Mouse (Mus musculus): ENCODE data around the gene Sgms1.

Sgms1 gene

DNA sequence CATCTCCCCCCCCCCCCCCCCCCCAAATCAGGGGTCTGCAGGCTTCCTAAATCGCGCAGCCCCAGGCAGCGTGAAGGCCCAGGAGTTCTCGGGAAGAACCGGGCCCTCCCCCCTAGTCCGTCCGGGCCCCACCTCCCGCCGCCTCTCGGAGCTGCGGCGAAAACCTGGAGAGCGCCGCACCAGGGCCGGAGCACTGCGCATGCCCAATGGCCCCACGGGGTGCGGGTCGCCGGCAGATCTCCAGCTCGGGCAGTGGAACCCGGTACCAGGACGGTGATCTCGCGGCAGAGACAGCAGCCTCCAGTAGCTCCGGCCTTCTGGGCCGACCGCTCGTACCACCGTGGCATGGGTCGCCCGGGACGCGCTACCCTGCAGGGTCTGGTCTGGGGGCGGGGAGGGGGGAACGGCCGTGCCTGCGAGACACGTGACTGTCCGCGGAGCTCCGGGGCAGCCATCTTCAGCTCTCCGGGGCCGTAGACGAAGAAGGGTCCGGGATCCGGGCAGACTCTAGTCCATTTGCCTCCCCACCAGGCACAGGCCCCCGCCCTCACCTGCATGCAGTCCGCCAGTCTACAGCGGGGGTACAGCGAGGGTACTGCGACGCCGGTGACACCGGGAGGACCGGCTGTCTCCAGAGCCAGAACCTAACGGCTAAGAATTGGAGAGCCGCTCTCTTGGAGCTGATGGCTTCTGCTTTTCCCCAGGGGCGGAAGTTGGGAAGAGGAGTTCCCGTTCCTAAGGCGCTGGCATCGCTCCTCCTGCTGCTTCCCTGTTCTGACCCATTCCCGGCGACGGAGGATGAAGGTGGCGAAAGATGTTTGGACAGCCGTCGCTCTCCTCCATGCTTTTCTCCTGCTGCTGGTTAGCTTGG is at the start of gene Sgms1:
Gene Sgms1, minus strand, starts transcription at position 714 of the 871 bp plus-strand sequence.
- DNase-seq, result peak; percentile 96 to 97

DNA sequence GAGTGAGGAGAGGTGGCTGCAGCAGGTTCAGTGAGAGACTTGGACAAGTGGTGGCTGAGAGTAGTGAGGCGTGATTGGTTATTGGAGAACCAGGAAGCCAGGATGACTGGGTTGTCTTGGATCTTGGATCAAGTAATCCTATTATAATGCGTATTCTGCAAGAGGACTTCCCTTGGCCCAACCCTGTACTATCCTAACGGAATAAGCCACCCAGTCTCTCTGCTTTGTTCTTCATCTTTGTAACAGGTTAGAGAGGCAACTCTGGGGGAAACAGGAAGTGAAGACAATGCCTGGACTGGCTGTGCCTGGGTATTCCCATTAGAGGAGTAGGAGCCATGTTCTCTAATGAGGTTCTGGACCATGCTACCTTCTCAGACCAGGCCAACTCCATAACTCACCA is 36.3 kb upstream of the Sgms1 start:
- no peak for DNase-seq

DNA sequence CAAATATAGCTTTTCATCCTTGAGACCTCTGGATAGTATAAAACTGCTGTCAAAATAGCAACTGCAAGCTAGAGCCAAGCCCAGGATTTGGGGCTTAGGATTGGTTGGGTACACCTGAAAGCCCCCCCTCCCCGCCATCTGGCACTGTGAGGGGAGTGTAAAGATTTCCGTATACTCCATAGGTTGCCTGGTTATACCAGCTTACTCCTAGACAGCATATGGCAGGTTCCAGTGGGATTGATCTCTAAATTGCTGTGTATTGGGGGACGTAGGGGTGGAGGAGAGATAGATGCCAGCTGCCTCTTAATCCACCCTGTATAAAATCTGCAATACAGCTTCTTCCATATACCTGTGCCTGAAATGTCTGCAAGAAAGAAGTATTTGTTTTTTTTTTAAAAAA is 35.2 kb upstream of the Sgms1 start:
- no peak for DNase-seq

DNA sequence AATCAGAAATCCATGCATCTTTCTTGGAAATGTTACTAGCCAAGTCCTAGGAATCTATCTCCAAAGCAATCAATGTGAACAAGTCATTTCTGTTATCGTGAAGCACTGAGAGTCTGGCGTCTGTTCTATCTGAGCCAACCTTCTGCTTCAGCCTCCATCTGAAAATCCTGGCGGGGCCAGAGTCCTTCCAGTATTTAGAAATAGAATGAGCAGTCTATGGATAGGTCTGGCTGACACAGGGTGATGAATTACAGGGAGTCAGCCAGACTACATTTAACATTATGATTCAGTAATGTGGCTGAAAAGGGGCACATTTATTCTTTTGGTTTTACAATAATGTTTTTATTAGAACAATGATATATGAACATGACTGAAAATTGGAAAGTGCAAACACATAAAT is 29.6 kb upstream of the Sgms1 start:
- no peak for DNase-seq

DNA sequence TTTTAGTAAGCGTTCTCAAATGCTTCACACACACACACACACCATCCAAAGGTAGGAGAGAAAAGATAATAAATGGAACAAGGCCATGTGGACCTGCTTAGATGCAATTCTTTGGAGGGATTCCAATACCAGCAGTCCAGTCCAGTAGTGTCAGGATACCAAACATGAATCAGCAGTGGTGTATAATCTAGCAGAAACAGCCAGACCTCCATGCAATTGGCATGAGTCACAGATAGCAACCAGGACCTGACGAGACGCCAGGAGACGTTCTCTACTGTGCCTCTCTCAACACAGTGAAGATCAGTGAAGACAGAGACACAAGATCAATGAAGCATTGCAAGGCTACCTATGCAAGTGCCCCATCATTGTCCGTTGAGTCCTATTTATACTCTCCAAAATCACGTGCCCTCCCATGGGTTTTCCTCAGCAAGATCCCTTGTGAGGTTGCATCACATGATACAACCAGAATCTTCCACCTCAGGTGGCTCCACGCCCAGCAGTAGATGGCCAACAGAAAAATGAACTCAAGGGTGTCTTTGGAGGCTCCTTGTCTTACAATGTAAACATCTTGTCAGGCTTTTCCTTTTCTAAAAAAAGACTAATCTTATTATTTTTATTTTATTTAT is 27.3 kb upstream of the Sgms1 start:
- no peak for DNase-seq

DNA sequence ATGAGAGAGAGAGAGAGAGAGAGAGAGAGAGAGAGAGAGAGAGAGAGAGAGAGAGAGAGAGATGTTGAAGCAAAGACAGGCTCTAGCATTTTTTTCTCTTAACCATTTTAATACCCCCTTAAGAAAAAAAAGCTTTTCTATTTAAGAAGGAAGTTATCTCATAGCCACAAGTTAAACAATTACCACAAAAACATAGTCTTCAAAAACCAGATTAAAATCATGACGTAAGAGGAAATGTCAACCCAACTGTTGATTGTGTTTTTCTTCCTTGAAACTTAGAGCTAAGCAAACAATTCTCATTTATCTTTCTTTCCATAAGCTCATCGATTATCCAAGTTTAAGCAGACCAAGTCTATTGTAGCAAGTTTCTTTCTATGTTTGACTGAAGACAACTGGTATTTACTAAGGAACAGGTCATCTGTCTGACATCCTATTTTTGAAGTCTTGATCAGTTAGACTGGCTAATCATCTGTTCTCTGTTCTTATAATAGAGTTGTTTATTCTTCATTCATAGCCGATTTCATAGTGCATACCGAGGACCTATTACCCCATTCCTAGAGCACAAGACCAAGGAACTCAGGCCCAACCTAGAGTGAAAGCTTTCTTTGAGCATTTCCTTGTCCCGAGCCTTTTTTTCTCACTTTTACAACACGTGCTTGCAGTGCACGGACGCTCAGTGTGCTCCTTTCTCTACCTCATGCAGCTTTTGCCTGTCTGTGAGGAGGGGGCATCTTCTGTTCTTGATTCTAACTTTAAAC is 20.3 kb upstream of the Sgms1 start:
- no peak for DNase-seq

DNA sequence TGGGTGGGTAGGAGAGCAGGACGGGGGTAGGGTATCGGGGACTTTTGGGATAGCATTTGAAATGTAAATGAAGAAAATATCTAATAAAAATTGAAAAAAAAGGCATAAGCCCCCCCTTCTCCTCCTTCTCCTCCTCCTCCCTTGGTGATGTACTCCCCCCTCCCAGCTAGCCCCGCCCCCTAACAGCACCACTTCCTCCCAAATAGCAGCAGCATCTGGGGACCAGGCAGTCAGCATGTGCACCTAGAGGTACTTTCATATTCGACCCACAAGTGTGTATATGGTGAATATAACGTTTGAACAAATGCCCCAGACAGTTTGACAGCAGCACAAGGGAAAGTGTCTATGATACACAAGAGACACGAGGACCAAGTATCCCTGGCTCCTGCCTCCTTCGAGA is 17.2 kb upstream of the Sgms1 start:
- no peak for DNase-seq

DNA sequence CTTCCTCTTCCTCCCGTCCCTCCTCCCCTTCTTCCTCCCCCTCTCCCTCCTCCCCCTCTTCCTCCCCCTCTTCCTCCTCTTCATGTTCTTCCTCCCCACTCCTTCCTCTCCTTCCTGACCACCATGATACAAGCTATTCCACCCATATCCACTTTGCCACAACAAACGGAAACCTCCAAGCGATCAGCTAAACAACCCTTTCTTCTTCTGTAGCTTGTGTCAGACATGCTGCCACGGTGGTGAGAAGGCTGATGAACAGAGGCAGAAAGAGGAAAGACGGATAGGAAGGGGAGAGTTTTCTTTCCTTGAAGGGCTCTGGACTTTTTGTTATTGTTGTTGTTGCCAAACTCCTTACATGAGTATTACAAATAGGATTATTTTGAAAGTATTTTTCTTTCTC is 14.9 kb upstream of the Sgms1 start:
- no peak for DNase-seq

DNA sequence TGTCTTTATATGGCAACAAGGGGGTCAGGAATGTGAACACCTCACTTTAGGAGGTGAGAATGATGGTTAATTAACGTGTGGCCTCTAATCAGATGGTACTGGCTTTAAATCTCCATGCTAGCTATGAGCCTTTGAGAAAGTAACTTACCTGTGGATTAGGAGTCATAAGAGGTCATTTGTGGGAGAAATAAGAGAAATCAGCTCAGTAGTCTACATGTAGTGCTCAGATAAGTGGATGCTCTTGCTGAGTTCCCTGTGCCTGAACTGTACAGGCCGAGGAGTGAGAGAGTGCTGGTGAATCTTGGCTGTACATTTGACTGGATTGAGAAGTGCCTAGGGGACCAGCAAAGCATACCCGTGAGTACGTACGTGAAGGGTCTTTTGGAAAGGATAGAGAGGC is 14.3 kb upstream of the Sgms1 start:
- no peak for DNase-seq

DNA sequence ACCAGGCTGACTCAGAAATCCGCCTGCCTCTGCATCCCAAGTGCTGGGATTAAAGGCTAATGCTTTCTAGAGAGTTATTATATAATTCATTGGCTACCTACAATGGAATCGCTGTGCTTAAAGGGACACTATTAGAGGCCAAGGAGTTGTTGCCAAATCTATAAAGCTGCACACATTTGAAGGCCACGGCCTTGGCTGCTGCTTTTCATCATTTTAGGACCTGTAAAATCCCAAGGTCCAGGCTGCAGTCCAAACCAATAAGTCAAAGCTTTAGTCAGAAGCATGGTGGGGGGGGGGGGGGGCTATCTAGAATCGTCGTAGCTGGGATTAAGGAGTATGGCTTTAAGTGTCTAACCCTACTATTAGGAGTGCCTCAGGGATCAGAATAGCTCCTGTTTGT is 9.0 kb upstream of the Sgms1 start:
- no peak for DNase-seq

DNA sequence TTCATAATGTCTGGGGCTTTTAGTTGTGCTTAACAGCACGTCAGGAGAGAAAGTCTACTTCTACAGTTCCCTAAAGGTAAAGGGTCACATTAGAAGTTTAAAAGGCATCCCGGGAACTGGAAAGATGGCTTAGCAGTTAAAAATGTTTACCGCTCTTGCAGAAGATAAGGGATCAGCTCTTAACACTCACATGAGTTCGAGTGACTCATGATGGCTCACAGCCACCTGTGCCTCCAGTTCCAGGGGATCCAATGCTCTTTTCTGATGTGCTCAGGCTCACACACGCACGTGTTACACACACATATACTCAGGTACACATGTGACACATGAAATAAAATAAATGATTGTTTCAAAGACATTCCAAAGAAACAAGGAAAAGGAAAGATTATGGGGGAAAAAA is 6.8 kb upstream of the Sgms1 start:
- no peak for DNase-seq

DNA sequence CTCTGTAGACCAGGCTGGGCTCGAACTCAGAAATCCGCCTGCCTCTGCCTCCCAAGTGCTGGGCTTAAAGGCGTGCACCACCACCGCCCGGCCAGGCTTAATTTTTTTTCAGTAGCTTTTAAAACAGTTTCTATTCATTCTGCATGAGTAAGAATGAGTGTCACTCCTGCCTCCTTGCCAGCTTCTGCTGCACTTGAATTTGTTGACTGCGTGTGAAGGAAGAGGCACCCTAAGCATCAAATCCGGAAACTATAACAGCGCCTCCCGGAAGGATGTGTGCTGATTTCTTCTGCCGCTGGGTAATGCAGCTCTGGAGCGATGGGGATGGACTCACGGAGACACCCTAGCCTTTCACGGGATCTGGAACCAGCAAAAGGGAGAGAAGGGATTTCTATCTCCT is 5.3 kb upstream of the Sgms1 start:
- DNase-seq, result no peak

DNA sequence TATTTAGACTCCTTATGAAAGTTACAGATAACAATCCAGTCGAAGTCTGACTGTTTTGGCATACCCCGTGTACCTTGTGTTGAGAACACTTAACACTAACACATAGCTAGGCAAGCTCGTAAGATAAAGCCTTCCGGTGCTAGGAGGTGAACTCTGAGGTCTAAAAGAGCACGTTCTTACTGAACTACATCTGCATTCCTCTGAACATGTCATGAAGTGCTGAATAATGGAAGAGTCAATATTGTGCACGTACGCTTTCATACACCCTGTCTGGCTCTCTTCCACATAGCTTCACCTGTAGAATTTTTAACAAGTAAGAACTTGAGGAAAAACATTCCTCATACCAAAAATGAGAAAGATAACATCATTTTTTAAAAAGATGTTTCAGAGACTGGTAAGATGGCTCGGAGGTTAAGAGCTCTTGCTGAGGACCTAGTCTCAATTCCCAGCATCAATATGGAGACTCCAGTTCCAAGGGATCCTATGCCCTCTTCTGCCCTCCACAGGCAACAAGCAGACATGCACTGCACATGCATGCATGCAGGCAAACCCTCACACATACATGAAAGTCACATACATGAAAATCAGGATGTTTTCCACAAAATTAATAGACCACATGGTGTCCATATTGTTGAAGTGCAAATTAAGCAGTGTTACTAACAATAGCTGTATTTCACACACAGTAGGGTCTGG is 4.4 kb upstream of the Sgms1 start:
- no peak for DNase-seq

DNA sequence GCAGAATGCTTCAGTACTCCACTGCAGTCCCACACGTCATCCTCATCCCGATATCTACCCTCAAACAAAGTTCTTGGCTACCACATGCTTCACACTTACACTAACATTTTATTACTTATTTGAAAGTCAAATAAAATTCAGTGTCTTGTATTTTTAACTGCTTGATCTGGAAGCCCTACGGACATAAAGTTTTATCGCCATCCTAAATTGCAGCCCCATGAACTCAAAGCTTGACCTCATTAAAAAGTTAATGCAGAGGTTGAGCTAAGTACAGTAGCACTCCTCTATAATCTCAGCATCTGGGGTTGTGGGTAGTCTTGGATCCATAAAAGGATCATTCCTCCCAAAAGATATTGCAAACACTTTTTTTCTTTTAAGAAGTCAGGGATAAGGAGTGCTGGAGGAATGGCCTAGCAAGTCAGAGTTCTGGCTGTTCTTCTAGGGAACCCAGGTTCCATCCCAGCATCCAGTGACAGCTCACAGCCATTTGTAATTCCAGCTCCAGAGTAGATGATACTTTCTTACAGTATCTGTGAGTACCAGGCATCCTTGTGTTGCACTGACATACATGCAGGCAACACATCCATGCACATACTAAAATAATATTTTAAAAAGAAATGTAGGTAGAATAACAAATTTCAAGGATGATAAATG is 3.7 kb upstream of the Sgms1 start:
- no peak for DNase-seq

DNA sequence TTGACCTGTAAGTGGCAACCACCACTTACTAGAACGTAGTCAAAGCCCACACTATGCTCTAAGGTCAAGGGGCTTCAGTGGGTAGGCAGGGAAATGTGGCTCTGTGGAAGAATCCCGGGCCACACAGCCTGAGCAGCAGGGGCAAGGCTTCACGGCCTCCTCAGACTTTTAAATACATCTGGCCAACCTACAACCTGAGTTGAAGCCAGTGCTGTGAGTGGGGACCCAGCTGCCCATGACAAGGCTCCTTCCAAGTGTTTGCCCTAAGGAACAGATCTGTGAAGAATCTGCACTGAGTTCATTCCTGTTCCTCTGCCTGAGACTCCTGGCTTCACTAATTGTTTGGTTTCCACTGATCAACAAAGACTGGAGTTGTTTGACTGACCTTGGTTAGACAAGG is 1.9 kb upstream of the Sgms1 start:
- DNase-seq, result no peak

DNA sequence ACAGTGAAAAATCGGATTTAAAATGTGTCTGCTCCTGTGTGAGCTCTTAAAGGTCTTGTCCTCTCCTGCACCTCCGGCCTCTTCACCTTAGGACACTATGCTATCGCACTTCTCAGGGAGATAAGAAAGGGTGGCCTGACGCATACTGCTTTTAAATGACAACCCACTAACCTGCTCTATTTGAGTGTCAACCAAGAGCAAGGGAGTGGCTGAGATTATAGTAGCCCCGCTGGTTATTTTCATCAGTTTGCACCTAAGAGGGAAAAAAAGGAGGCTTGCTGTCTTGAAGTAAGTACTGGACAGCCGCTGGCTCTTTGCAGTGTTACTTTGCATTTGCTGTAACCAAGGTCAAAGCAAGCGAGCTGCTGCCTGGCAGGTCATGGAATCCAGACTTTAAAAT is 602 bp upstream of the Sgms1 start:
- peak in 1 of 2 experiments; percentile 13 for DNase-seq

DNA sequence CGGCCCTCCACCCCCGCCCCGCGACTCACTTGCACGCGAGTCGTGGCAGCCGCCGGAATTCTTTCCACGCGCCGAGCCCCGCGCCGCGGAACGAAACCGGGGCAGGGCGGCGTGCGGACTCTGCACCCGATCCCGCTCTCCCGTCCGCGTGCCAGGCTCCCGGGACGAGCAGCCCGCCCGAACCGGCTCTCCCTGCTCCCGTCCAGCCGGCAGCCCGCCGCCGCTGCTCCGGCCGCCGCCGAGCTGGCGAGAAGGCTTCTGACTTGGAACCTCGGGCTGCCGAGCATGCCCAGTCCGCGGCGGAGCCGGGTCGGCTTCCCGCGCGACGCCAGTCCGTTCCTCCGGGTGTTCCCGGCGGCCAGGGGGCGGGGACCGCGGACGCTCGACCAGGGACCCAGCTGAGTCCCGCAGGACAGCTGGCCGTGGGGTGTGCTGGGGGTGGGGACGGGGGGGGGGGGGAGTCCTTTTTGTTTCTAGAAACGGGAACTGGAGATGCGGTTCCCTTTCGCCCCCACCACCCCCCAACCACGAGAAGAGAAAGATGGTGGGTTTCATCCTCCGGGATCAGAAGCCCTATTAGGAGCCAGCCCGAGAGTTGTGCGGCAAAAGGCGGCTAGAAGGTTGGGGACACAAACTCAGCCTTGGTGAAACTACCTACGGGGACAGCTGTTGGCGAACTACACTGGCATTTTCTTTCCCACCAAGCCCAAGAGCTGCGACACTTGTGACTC is 1.2 kb downstream of the Sgms1 start:
- peak; percentile 97 to 98 for DNase-seq

DNA sequence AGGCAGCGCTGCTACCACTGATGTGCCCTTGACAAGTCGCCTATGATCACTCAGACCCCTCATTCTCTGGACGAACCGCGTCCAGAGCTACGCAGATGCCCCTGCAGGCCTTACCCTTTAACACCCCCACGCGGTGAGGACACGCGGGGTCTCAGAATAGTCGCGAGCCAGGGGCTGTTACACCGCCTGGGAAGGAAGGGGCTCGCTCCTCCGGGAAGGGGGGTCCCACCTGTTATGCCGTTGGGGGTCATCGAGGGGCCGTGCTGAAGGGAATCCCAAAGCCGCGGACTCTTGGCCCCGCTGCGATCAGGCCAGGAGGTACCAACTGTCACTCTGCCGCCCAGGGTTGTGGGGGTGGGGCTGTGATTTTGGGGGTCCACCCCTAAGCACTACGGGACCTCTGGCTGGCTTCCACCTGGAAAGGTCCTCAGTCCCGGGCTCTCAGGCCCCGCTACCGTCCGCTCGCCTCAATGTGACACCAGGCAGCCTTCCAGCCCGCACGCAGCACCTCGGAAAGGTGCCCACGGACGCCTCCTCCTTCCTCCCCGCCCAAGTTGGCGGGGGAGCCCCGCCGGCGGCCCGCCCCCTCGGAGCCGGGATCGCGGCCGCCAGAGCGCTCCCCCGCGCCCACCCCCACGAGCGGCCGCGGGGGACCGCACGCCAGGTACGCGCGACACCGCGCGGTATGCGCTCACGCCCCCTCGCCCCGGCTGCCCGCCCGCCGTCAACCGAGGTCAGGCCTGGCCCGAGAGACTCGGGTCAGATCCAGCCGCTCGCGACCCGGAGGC is 1.9 kb downstream of the Sgms1 start:
- DNase-seq, result peak; percentile 82 to 87

DNA sequence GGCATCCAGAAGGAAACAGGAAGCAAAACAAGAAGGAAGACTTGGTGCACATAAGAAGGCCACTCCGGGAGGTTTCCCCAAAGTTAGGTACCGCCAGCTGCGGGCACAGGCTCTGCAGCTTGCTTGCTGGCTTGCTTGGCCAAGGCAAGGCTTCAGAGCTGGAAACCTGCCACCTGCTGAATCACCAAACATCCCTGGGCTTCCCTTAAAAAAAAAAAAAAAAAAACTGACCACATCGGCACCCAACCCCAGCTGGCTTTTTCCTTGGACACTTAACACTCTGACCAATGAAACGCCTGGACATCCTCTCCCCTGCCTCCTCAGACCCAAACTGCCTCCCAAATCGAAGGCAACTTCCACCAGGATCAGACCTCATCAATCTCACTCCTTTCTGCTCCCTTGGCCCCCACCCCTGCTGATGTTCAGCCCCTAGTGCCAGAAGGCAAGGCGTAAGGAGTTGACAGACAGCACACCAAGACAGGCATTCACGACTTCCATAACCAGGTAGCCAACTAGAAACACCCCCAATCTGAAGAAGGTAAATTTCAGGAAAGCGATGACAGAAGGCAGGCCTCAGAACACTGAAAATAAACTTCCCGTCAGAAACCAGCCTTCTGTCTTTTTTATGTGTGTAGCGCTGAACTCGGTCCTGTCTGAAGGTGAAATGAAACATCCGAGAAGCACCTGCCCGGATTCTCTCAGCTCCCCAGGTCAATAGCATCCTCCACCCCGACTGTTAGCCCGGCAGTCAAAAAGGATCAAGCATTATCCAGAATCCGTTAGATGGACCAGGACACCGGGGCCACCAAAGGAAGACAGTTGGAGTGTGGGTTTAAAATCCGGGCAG is 2.7 kb downstream of the Sgms1 start:
- peak; percentile 60 to 77 for DNase-seq

DNA sequence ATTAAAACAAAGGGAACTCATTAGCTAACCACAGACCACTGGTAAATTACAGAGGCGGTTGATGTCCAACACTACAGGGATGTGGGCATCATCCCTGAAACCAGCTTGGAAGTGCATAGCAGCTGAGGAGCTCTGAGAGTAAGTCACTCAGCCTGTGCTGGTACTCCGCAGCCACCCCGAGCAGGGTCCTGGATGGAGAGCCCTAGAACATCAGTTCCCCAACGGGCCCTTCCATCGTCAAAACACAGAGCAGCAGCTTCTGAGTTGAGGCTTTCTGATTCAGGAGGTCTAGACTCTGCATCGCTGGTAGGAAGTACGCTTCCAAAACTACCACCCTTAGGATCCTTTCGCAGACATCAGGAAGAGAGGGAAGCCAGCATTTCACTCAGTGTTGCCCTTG is 5.8 kb downstream of the Sgms1 start:
- DNase-seq, result no peak

Data from cerebellum, postnatal 25 days (tissue).